Mouse (Mus musculus) cerebellum, adult 2 months (tissue): ENCODE measurements around the gene Shc1.

Experiments
- CTCF ChIP-seq: fragments of 200-500 bp; IDR thresholded peaks from 2 replicates; pipeline ENCODE4 v1.5.1; 2011; ENCODE audit warnings: low read depth, mild to moderate bottlenecking, control low read depth, low read length, moderate library complexity, borderline replicate concordance; ENCODE audit not compliant: insufficient read depth
- POLR2A ChIP-seq: fragments of 200-500 bp; IDR thresholded peaks from 2 replicates; pipeline ENCODE4 v1.6.1; 2011; ENCODE audit warnings: low read length, control low read depth, borderline replicate concordance; ENCODE audit not compliant: insufficient read depth

- TF ChIP-seq POLR2A: no peak
- TF ChIP-seq CTCF: no peak
Measured at GRCm38 (mm10) chr3:89416158-89416557, 2.1 kb upstream of the Shc1 start.
